Mouse (Mus musculus): ENCODE results near the gene Crym. TPM values are rescaled to one million over a fixed set of nuclear protein-coding genes. Genes with fewer than 3 reads are reported as not detected.

Gene Crym
- polyA plus RNA-seq, 1 experiment from 2014 or later: 1.2 TPM

- no peak overlapping the region for H3K4me2 ChIP-seq
- no peak for ATAC-seq (replicated peaks; ENCODE audit: insufficient number of reproducible peaks, low FRiP score, low TSS enrichment)
- no peak overlapping the region for H3K4me3 ChIP-seq (ENCODE audit: low read depth, low read length)
- H3K4me1 ChIP-seq (ENCODE audit: control insufficient read depth, insufficient read depth, low read length): no peaks in the 10 kb centered on the region
- H3K9ac ChIP-seq (ENCODE audit: low read depth, low read length): no peak overlapping the region
- no peaks in the 10 kb centered on the region for H3K36me3 ChIP-seq (ENCODE audit: control insufficient read depth, insufficient read depth, low read length)
- H3K9me3 ChIP-seq (replicated peaks; ENCODE audit: control insufficient read depth, low read length): no peaks in the 10 kb centered on the region
- H3K27ac ChIP-seq (ENCODE audit: low read depth, low read length): no peak overlapping the region
- no peaks in the 10 kb centered on the region for H3K27me3 ChIP-seq (ENCODE audit: control insufficient read depth, insufficient read depth, low read length)
- 74% methylated on average over 11 of the region's 11 CpGs for WGBS (ENCODE audit: insufficient replicate concordance)
These were observed 27.0 kb downstream of the Crym start for GRCm38 (mm10) chr7:120174723-120175504.

GRCm38 (mm10) chr7:120173603-120174244, 28.2 kb downstream of the Crym start, which contains the start of gene Anks4b:
Anks4b (plus strand) TSS chr7:120173858.
- H3K36me3 ChIP-seq (ENCODE audit: control insufficient read depth, insufficient read depth, low read length): no peaks in the 10 kb centered on the region
- H3K9ac ChIP-seq (ENCODE audit: low read depth, low read length): no peak within 1 kb of the TSS
- no peak within 1 kb of the TSS for H3K27ac ChIP-seq (ENCODE audit: low read depth, low read length)
- H3K4me1 ChIP-seq (ENCODE audit: control insufficient read depth, insufficient read depth, low read length): no peaks in the 10 kb centered on the region
- no peaks in the 10 kb centered on the region for H3K27me3 ChIP-seq (ENCODE audit: control insufficient read depth, insufficient read depth, low read length)
- H3K9me3 ChIP-seq (replicated peaks; ENCODE audit: control insufficient read depth, low read length): no peaks in the 10 kb centered on the region
- no peak for ATAC-seq (replicated peaks; ENCODE audit: insufficient number of reproducible peaks, low FRiP score, low TSS enrichment)
- no peak within 1 kb of the TSS for H3K4me3 ChIP-seq (ENCODE audit: low read depth, low read length)
- 77% methylated on average over 10 of the region's 10 CpGs for WGBS (ENCODE audit: insufficient replicate concordance)
- H3K4me2 ChIP-seq: no peak within 1 kb of the TSS

GRCm38 (mm10) chr7:120172188-120172700, 29.7 kb downstream of the Crym start:
- no peaks in the 10 kb centered on the region for H3K27me3 ChIP-seq (ENCODE audit: control insufficient read depth, insufficient read depth, low read length)
- H3K4me1 ChIP-seq (ENCODE audit: control insufficient read depth, insufficient read depth, low read length): no peaks in the 10 kb centered on the region
- no peaks in the 10 kb centered on the region for H3K36me3 ChIP-seq (ENCODE audit: control insufficient read depth, insufficient read depth, low read length)
- H3K27ac ChIP-seq (ENCODE audit: low read depth, low read length): no peak overlapping the region
- 95% methylated on average over 1 of the region's 1 CpGs for WGBS (ENCODE audit: insufficient replicate concordance)
- no peak overlapping the region for H3K4me3 ChIP-seq (ENCODE audit: low read depth, low read length)
- no peak overlapping the region for H3K9ac ChIP-seq (ENCODE audit: low read depth, low read length)
- H3K4me2 ChIP-seq: no peak overlapping the region
- no peak for ATAC-seq (replicated peaks; ENCODE audit: insufficient number of reproducible peaks, low FRiP score, low TSS enrichment)
- H3K9me3 ChIP-seq (replicated peaks; ENCODE audit: control insufficient read depth, low read length): no peaks in the 10 kb centered on the region

GRCm38 (mm10) chr7:120163581-120164251, 38.2 kb downstream of the Crym start:
- Histone ChIP-seq H3K4me2 (no peak overlapping the region), H3K4me1 (ENCODE audit: control insufficient read depth, insufficient read depth, low read length) (no peaks in the 10 kb centered on the region), H3K9ac (ENCODE audit: low read depth, low read length) (no peak overlapping the region), H3K4me3 (ENCODE audit: low read depth, low read length) (no peak overlapping the region), H3K36me3 (ENCODE audit: control insufficient read depth, insufficient read depth, low read length) (no peaks in the 10 kb centered on the region), H3K27me3 (ENCODE audit: control insufficient read depth, insufficient read depth, low read length) (no peaks in the 10 kb centered on the region), H3K9me3 (replicated peaks; ENCODE audit: control insufficient read depth, low read length) (no peaks in the 10 kb centered on the region), H3K27ac (ENCODE audit: low read depth, low read length) (no peak overlapping the region)
- 80% methylated on average over 11 of the region's 11 CpGs for WGBS (ENCODE audit: insufficient replicate concordance)
- ATAC-seq (replicated peaks; ENCODE audit: insufficient number of reproducible peaks, low FRiP score, low TSS enrichment): no peak

GRCm38 (mm10) chr7:120158121-120158613, 43.7 kb downstream of the Crym start:
- H3K27ac ChIP-seq (ENCODE audit: low read depth, low read length): no peak overlapping the region
- no peaks in the 10 kb centered on the region for H3K36me3 ChIP-seq (ENCODE audit: control insufficient read depth, insufficient read depth, low read length)
- no peaks in the 10 kb centered on the region for H3K9me3 ChIP-seq (replicated peaks; ENCODE audit: control insufficient read depth, low read length)
- WGBS (ENCODE audit: insufficient replicate concordance): 37% methylated on average over 4 of the region's 4 CpGs
- H3K27me3 ChIP-seq (ENCODE audit: control insufficient read depth, insufficient read depth, low read length): no peaks in the 10 kb centered on the region
- no peak overlapping the region for H3K4me3 ChIP-seq (ENCODE audit: low read depth, low read length)
- no peak for ATAC-seq (replicated peaks; ENCODE audit: insufficient number of reproducible peaks, low FRiP score, low TSS enrichment)
- no peaks in the 10 kb centered on the region for H3K4me1 ChIP-seq (ENCODE audit: control insufficient read depth, insufficient read depth, low read length)
- H3K4me2 ChIP-seq: no peak overlapping the region
- H3K9ac ChIP-seq (ENCODE audit: low read depth, low read length): no peak overlapping the region

- no peak for ATAC-seq (replicated peaks; ENCODE audit: insufficient number of reproducible peaks, low FRiP score, low TSS enrichment)
- no peaks in the 10 kb centered on the region for H3K9me3 ChIP-seq (replicated peaks; ENCODE audit: control insufficient read depth, low read length)
- H3K4me2 ChIP-seq: no peak overlapping the region
- 47% methylated on average over 5 of the region's 5 CpGs for WGBS (ENCODE audit: insufficient replicate concordance)
- H3K9ac ChIP-seq (ENCODE audit: low read depth, low read length): no peak overlapping the region
- no peaks in the 10 kb centered on the region for H3K27me3 ChIP-seq (ENCODE audit: control insufficient read depth, insufficient read depth, low read length)
- no peak overlapping the region for H3K4me3 ChIP-seq (ENCODE audit: low read depth, low read length)
- no peaks in the 10 kb centered on the region for H3K4me1 ChIP-seq (ENCODE audit: control insufficient read depth, insufficient read depth, low read length)
- no peaks in the 10 kb centered on the region for H3K36me3 ChIP-seq (ENCODE audit: control insufficient read depth, insufficient read depth, low read length)
- no peak overlapping the region for H3K27ac ChIP-seq (ENCODE audit: low read depth, low read length)
These were observed 44.3 kb downstream of the Crym start for GRCm38 (mm10) chr7:120157575-120158061.

GRCm38 (mm10) chr7:120156841-120157409, 45.0 kb downstream of the Crym start:
- Histone ChIP-seq H3K9ac (ENCODE audit: low read depth, low read length) (no peak overlapping the region), H3K36me3 (ENCODE audit: control insufficient read depth, insufficient read depth, low read length) (no peaks in the 10 kb centered on the region), H3K4me2 (no peak overlapping the region), H3K4me1 (ENCODE audit: control insufficient read depth, insufficient read depth, low read length) (no peaks in the 10 kb centered on the region), H3K4me3 (ENCODE audit: low read depth, low read length) (no peak overlapping the region), H3K27ac (ENCODE audit: low read depth, low read length) (no peak overlapping the region), H3K9me3 (replicated peaks; ENCODE audit: control insufficient read depth, low read length) (no peaks in the 10 kb centered on the region), H3K27me3 (ENCODE audit: control insufficient read depth, insufficient read depth, low read length) (no peaks in the 10 kb centered on the region)
- ATAC-seq (replicated peaks; ENCODE audit: insufficient number of reproducible peaks, low FRiP score, low TSS enrichment): no peak
- WGBS (ENCODE audit: insufficient replicate concordance): 40% methylated on average over 2 of the region's 2 CpGs

- Histone ChIP-seq H3K4me2 (no peak overlapping the region), H3K9me3 (replicated peaks; ENCODE audit: control insufficient read depth, low read length) (no peaks in the 10 kb centered on the region), H3K36me3 (ENCODE audit: control insufficient read depth, insufficient read depth, low read length) (no peaks in the 10 kb centered on the region), H3K27me3 (ENCODE audit: control insufficient read depth, insufficient read depth, low read length) (no peaks in the 10 kb centered on the region), H3K27ac (ENCODE audit: low read depth, low read length) (no peak overlapping the region), H3K4me3 (ENCODE audit: low read depth, low read length) (no peak overlapping the region), H3K9ac (ENCODE audit: low read depth, low read length) (no peak overlapping the region), H3K4me1 (ENCODE audit: control insufficient read depth, insufficient read depth, low read length) (no peaks in the 10 kb centered on the region)
- ATAC-seq (replicated peaks; ENCODE audit: insufficient number of reproducible peaks, low FRiP score, low TSS enrichment): no peak
- WGBS (ENCODE audit: insufficient replicate concordance): 81% methylated on average over 2 of the region's 2 CpGs
These were observed 51.0 kb downstream of the Crym start for GRCm38 (mm10) chr7:120150898-120151297.

Measured in heart, embryonic 11.5 days (tissue).